In genomic region chr6:116378892-116379291, GRCm38 (mm10) we compare ENCODE assay signal across 34 mouse cellular contexts.
"Had no signal": no experiment of that assay in that cellular context is flagged by ENCODE, and none has a peak within 500 bp of the region (broad histone marks: within the 10 kb centered on the region; RNA-seq: fewer than 3 reads in every experiment).

No protein-coding gene starts in this region.

- H3K9me3 ChIP-seq: heart, embryonic 12.5 days; heart, embryonic 13.5 days; heart, embryonic 15.5 days; hindbrain, embryonic 10.5 days; hindbrain, embryonic 12.5 days; hindbrain, embryonic 13.5 days; hindbrain, embryonic 15.5 days; intestine, embryonic 15.5 days; kidney, embryonic 15.5 days had no signal

- H3K36me3 ChIP-seq: heart, embryonic 15.5 days had no signal

- ATAC-seq: hindbrain, embryonic 16.5 days; hindbrain, postnatal 0 days; inflammation-experienced regulatory T-cells, adult 6 months; intestine, embryonic 15.5 days; intestine, embryonic 16.5 days; intestine, postnatal 0 days had no signal

- H3K4me1 ChIP-seq: intestine, embryonic 15.5 days had no signal

- H3K4me3 ChIP-seq: heart, embryonic 12.5 days; heart, embryonic 13.5 days; heart, embryonic 15.5 days; hindbrain, embryonic 10.5 days; hindbrain, embryonic 12.5 days; hindbrain, embryonic 13.5 days; hindbrain, embryonic 15.5 days; intestine, embryonic 15.5 days; kidney, embryonic 15.5 days; layer of hippocampus, adult 2 months; left cerebral cortex, adult 2 months had no signal

- H3K9ac ChIP-seq: heart, embryonic 12.5 days; heart, embryonic 13.5 days; heart, embryonic 15.5 days; hindbrain, embryonic 12.5 days; hindbrain, embryonic 13.5 days; hindbrain, embryonic 14.5 days; hindbrain, embryonic 15.5 days; intestine, embryonic 15.5 days; kidney, embryonic 15.5 days had no signal

- DNase-seq: heart, postnatal 10 days; heart, postnatal 14 days; heart, postnatal 36 days; heart, postnatal 4 days; kidney, adult 11 months; kidney, adult 18-20 months; kidney, adult 2 months; kidney, adult 8-10 months; kidney, adult 9 months; kidney, postnatal 10 days; kidney, postnatal 14 days; kidney, postnatal 25 days; kidney, postnatal 36 days; kidney, postnatal 4 days; layer of hippocampus, adult 9-11 months; layer of hippocampus, postnatal 36 days had no signal

- H3K27ac ChIP-seq: heart, embryonic 13.5 days; heart, embryonic 15.5 days; hindbrain, embryonic 10.5 days; hindbrain, embryonic 12.5 days; hindbrain, embryonic 13.5 days; hindbrain, embryonic 14.5 days; hindbrain, embryonic 15.5 days; hindbrain, postnatal 0 days; intestine, embryonic 15.5 days; kidney, embryonic 15.5 days; kidney, postnatal 0 days; layer of hippocampus, adult 2 months; left cerebral cortex, adult 2 months had no signal

- H3K27me3 ChIP-seq: heart, embryonic 12.5 days; heart, embryonic 13.5 days; heart, embryonic 15.5 days; hindbrain, embryonic 12.5 days; hindbrain, embryonic 13.5 days; hindbrain, embryonic 15.5 days; intestine, embryonic 15.5 days; kidney, embryonic 15.5 days had no signal
